Mouse (Mus musculus) heart, adult 11 months (tissue): ENCODE results near the gene Gemin6.
A peak's percentile ranks its signal among the peaks of the same experiment; 100 is the strongest.
"Not testable (repeated sequence)": the region's sequence is repeated elsewhere in the genome, so short reads cannot be mapped to it uniquely, and the experiment has no call there.

Experiments used
- DNase-seq: peaks from one replicate; pipeline ENCODE4 v3.0.0; 2022

Gemin6 gene

DNA sequence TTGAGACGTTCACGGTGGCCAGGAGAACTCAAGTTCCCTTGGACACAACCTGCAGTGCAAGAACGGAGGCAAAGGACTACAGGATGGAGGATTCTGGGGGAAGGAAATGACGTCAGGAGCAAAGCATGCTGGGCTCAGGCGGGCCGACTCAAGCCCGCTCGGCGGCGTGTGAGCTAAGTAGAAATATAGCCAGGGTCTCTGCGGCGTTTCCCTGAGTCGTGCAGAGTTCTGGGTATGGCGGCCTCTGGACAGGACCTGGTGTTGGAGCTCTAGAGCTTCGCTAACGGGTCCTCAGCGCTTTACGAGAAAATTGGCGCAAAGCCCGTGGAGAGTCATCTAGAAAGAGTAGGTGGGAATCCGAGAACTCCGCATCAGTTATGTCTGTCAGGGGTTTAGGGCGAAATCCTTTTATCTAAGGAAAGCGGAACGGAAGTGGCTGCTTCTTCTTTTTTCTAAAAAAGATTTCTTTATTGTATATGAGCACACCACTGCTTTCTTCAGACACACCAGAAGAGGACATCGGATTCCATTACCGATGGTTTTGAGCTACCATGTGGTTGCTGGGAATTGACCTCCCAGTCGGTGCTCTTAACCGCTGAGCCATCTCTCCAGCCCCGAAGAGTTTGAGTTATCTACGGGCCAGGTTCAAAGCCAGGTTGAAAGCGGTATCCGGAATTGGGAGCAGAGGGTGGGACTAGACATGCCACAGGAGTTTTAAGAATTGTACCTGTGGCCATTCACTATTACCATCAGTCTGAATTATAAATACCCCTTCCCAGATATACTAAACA lies at the start of gene Gemin6:
TSS of gene Gemin6 (plus strand) at position 116 of the 791 bp plus-strand sequence.
- DNase-seq = peak; percentile 99

DNA sequence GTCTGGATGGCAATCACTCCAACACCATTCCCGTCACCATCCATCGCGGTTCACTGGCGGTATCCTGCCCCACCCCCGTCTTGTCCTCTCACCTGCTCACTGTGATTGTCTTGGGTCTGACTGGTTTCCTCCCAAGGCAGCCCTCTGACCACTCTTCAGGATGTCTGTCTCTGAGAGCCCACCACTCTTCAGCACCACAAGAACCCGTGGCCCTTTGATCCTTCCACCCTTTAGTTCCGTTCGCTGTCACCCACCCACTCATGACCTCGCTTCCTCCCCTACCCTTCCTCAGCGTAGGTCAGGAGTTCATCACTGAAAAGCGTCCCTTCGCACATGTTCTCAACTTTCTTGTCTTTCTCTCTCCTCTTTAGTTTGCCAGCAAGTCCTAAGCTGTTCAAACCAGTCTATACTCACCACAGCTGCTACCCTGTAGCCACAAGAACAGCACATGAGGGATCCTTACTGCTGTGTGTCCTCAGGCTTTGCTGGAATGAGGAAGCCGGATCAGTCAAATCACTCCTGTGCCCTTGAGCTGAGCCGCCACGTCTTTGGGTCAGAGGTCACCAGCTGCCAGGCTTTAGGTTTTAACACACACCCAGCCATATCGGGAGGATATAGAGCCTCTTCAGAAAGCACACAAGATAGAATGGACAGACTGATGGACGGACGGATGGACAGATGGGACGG lies 49.4 kb upstream of the Gemin6 start:
- DNase-seq = no peak

DNA sequence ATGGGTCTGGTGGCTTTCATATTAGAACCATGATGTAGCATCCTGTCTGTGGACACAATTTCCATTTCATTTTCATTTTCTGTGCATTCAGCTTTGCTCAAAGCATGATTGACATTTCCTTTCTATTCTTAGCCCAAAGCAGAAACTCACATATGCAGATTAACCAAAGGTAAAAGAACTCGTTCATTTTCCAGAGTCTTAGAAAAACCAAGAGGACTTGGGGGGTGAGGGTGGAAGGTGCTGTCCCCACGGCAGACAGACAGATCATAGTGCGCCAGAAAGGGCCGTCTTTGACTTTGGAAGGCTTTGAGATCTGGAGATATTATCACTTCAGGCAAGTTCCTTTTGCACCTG lies 48.9 kb upstream of the Gemin6 start:
- DNase-seq = peak; percentile 58

DNA sequence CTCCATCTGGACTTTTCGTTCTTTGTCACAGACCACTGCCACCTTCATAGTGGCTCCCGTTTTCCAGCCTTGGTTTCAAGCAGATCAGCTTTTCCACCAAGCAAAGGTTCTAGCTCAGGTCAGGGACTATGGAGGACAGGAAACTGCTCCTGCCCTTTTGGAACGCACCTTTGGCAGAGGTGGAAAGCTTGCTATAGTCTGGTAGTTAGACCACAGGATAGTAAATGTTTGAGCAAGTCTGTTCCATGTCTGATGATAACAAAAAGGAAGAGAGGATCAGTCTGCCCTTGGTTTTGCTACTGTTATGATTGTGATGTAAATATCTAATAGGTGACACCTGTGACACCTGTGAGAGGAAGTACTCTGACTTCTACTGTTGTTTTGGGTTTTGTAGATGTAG lies 48.3 kb upstream of the Gemin6 start:
- DNase-seq = peak; percentile 71

DNA sequence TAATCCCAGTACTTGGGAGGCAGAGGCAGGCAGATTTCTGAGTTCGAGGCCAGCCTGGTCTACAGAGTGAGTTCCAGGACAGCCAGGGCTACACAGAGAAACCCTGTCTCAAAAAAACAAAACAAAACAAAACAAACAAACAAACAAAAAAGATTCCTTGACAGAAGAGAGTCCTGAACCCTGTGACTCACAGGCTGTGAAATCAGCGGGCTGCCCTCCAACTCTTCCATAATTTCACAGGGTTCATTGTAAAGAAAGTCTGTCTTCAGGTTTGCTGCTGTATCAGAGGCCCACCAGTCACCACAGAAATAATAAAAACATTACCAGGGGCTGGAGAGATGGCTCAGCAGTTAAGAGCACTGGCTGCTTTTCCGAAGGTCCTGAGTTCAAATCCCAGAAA lies 45.4 kb upstream of the Gemin6 start:
- DNase-seq = peak; percentile 68

DNA sequence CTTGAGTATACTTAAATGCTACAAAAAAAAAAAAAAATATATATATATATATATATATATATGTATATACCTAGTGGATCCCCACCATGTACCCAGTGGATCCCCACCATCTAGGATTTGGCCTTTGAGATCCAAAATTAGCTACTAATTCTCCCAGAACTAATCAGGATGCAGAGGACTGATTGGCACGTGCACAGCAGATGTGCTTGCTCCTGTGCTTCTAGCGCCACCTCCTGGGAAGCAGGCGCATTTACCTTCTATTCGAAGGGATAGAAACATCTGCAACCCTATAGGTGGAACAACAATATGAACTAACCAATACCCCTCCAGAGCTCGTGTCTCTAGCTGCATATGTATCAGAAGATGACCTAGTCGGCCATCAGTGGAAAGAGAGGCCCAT lies 44.3 kb upstream of the Gemin6 start:
- peak; percentile 97 for DNase-seq

DNA sequence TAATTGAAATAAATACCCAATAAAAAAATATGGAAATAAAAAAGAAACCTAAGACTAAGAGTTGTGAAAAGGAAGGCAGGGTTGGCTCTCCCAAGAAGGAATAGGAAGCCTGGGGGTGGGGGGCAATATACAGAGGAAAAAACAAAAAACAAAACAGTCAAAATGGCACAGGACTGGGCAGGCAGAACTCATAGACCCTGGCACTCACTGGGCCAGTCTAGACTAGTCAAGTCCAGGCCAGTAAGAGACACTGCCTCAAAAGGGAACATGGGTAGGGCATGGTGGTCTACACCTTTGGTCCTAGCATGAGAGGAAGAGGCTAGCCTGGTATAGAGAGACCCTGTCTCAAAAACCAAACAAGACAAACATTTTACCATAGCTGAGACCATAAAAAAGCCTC lies 43.8 kb upstream of the Gemin6 start:
- DNase-seq = peak; percentile 64

DNA sequence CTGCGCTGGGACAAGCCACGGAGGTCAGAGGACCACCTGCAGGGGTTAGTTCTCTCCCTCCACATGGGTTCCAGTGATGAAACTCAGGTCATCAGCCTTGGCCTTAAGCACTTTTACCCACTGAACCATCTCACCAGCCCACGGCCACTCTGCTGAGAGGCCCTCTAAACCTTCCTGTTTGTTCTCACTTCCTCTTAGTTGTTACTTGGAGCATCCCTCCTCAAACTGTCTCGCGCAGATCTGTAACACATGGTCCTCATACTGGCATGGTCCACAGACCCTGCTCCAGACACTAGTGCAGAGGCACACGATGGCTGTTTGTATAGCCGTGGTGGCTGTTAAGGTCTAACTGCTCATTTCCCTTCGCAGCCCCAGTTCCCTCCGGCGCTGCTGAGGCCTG lies 40.6 kb upstream of the Gemin6 start:
- DNase-seq = peak; percentile 54

DNA sequence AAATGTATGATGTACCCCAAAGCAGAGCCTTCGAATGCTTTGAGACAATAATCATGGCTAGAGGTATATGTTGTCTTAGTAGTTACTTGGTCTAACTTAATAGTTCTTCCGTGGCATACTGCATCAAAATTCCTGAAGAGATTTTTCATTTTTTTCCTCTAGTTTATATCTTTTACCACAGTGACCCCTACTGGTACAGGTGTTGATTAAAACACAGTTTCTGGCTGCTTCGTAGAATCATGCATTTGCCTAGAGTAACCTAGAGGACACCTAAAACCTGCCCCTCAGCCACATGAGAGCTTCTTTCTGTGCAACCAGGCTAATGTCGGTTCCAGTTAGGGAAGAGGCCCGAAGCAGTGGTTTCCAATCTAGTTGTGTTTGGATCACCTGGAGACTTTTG lies 31.2 kb upstream of the Gemin6 start:
- DNase-seq = peak; percentile 48

DNA sequence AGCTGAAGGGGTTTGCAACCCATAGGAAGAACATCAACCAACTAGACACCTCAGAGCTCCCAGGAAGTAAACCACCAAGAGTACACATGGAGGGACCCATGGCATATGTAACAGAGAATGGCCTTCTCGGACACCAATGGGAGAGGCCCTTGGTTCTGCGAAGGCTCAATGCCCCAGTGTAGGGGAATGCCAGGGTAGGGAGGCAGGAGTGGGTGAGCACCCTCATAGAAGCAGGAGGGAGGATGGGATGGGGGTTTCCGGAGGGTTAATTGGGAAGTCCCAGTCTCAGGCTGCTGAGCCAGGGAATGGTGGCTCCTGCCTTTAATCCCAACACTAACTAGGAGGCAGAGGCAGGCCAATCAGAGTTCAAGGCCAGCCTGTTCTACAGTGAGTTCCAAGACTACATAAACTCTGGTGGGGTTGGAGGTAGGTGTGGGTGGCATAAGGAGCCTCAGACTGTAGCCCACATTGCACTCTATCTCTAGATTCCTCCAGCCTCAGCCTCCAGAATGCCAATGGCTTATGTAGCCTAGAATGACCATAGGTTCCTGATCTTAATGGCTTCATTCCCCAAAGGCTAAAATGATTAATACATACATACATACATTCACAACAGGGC lies 25.0 kb upstream of the Gemin6 start:
- peak; percentile 78 for DNase-seq

DNA sequence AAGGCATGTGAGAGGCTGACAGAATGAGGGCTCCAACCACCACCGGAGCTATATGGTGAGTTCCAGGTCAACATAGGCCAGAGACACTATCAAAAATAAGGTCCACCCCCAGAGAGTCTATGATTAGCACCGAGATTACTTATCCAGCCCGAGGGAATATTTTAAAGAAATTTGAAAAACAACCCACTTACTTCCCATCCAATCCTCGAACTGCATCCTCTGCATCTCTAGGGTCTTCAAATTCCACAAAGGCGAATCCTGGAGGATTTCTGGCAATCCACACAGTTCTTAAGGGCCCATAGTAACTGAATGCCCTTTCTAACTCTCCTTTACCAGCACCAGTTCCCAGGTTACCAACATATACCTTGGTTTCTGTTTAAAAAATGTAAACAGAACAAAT lies 18.6 kb upstream of the Gemin6 start:
- DNase-seq = peak; percentile 82

DNA sequence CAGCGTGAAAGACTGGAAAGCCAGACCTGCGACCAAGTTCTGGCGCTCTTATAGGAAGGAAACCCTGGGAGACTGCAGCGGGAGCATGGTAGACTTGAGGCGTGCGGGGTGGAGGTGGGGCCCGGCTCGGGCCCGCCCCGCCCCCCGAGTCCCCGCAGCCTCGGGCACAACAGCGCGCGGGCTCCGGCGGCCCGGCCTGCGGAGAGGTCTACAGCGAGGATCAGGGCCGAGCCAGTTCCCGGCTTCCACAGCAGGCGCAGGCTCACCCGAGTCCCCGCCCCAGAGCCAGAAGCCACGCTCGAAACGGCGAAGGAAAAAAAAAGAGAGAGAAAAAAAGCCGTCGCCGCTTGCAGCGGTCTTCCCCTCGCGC lies 18.0 kb upstream of the Gemin6 start:
- no peak for DNase-seq

DNA sequence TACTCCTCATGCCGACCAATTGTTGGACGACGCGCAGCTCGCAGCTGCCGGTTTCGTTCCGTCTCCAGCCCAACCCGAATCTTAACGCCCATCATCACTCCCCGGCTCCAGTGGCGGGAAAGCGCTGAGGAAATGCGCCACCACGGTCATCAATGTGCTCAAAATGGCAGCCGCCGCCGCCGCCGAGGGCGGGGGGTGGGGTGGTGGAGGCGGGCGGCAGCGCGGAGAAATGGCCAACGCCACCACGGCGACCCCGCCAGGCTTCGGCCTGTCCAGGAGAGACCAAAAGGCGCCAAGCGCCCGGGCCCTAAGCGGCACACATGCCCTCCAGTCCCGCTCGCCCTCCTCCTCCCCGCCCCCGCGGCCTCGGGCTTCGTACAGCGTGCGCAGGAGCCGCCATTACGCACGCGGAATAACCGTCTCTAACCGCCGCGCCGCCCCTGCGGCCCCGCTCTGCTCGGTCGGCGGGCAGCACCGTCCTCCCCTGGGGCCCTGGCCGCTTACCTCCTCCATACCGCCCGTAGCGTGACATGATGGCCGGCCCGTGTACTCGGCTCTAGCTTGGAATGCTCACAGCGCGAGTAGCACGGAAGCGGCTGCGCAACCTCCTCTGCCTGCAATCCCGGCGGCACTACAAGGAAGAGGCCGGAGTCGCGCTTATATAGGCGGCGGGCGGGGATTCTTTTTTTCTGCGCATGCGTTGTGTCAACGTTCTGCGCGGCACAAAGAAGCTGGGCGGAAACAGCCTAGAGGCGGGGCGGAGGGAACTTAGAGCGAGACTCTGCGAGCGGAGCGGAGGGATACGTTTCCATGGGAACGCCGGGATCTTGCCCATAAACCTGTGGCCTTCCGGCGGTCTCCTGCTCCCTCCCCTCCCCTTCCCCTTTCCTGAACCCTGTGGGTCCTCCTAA lies 17.3 kb upstream of the Gemin6 start, which contains the start of the genes Srsf7 and Ttc39d:
TSS of gene Srsf7 (minus strand) at position 637 of the 911 bp plus-strand sequence.
TSS of gene Ttc39d (plus strand) at position 790 of the 911 bp plus-strand sequence.
- peak; percentile 100 for DNase-seq

DNA sequence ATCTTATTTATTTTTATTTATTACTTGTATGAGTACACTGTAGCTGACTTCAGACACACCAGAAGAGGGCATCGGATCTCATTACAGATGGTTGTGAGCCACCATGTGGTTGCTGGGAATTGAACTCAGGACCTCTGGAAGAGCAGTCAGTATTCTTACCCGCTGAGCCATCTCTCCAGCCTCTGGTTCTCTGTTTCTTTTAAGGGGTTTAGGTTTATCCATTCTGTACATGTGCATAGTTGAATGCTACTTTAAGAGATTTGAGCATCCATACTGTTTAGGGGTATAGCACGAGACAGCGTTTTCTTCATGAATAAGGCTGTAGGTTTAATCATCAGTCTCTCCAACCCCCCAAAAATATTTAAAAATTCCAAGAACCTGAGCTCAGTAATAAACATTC lies 10.2 kb upstream of the Gemin6 start:
- not testable (repeated sequence) for DNase-seq

DNA sequence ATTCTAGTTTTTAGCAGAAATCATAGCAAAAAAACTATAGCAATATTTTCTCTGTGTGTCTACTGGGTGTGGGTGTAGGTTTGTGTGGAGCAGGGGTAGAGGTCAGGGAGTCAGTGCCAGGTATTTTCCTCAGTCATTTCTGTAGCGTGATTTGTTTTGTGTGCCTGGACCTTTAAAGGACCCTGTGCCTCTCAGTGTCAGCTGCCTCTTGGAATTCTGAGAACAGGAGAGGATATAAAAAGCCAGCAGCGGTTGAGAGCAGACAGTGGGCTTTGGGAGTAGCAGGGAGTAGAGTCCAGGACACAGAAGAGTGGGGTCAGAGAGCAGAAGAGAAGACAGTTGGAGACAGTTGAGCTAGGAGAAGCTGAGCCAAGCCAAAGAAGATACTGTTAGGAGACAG lies 4.1 kb upstream of the Gemin6 start:
- DNase-seq = peak; percentile 66

DNA sequence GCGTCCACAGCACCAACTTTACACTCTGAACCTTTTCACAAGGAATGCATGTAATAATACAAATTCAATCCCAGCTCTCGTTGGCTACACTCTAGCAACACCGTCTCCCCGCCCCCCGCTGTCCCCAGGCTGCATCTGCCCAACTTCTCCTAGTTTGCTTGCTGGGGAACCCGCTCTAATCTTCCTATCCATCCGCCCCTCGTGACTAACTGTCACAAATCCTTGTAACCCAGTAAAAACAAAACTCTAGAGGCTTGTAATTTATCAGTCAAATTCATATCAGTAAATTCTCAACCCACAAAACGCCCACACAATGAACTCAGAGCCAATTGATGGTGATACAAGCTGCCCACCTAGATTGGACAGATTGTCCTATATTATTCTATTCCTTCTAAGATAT lies 3.0 kb upstream of the Gemin6 start:
- peak; percentile 83 for DNase-seq

DNA sequence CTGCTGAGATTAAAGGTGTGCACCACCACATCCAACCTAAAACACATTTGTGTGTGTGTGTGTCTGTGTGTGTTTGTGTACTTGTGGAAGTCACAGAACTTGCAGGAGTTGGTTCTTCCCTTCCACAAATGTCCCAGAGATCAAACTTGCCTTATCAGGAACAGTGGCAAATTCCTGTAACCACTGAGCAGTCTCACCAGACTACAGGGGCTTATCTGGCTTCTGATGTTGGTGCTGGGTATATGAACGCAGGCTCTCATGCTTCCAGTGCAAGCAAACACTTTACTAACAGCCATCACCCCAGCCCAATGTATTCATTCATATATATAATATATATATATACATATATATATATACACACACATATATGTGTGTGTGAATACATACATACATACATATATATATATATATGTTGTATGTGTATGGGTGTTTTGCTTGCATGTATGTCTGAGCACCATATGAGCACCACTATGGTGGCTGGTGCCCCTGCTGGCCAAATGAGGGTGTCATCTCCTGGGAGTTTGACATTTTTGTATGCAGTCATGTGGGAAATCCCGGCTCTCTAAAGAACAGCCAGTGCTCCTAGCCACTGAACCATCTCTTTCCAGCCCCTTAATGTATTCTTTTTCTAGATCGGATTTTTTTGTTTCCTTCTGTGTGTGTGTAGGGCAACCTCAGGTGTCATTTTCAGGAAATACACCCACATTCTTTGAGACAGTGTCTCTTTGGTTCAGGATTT lies 2.2 kb upstream of the Gemin6 start:
- peak; percentile 72 for DNase-seq

DNA sequence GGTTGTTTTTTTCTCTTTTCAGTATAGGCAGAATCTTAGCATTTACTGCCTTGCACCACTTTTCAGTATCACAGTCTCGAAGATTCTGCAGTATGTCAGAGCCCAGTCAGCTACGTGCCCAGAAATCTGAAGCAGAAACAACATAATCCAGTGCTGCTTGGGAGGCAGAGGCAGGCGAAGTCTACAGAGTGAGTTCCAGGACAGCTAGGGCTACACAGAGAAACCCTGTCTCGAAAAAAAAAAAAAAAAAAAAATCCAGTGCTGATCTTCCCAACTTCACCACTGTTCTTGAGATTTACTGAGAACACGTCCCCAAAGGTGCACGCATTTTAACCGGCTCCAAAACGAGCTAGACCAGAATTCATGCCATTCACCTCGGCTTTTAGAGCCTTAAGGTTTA lies 412 bp upstream of the Gemin6 start:
- peak; percentile 78 for DNase-seq

DNA sequence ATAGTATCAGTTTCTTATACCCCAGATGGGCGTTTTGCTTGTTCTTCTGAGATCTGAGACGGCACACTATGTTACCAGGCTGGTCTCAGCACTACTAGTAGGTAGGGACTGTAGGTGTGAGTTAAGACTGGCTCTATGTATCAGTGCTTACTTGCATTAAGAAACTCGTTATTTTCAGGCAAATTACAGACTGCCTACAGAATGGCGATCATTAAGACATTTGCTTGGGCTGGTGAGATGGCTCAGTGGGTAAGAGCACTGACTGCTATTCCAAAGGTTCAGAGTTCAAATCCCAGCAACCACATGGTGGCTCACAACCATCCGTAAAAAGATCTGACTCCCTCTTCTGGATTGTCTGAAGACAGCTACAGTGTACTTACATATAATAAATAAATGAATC lies 901 bp downstream of the Gemin6 start:
- peak; percentile 34 for DNase-seq

DNA sequence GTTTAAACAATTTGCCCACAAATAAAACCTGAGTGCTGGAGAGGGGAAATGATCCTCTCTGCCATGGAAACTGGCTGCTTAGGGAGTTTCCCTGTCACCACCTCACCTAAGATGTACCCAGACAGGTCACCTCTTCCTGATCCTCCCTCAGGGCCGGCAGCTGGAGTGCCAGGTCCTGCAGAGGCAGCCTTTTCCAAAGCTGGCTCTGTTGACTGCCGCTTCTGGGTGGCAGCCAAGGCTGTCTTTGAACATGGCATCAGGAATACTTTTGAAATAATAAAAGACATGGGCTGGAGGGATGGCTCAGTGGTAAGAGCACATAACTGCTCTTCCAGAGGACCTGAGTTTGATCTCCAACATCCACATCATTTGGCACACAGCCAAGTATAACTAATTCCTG lies 5.2 kb downstream of the Gemin6 start:
- DNase-seq = peak; percentile 85

DNA sequence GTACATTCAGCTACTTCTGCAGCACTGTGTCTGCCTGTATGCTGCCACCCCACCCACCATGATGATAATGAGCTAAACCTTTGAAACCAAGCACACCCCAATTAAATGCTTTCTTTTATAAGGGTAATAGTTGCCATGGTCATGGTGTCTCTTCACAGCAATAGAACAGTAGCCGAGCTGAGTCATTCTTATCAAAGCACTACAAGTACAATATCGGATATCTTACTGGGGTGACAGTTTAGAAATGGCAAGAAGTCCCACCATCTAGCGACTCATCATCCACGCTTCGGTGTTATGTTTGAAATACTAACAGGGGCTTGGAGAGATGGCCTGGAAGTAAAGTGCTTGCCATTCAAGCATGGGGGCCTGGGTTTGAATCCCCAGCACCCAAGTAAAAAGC lies 9.6 kb downstream of the Gemin6 start:
- DNase-seq = peak; percentile 51

DNA sequence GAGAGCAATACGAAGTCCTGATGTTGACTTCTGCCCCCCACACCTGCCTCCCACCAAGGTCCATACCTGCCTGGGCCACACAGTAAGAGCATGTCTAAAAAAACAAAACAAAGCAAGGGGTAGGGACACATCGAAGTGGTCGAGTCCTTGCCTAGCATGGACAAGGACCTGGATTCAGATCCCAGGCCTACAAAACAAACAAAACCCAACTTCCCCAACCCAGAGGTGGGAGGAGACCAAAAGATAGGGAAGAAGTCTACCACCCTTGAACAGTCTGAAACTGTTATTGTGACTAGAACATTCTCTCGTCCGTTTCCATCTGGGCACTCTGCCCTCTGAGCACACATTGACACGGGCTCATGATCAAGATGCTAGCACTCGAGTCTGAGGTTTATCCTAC lies 10.1 kb downstream of the Gemin6 start:
- DNase-seq = peak; percentile 83
